Mouse (Mus musculus): Measurements from ENCODE around the gene Ddi2. TPM values are rescaled to one million over a fixed set of nuclear protein-coding genes. Genes with fewer than 3 reads are reported as not detected.
A peak's percentile ranks its signal among the peaks of the same experiment; 100 is the strongest.
"Not testable (repeated sequence)": the region's sequence is repeated elsewhere in the genome, so short reads cannot be mapped to it uniquely, and the experiment has no call there.

Ddi2 gene
- polyA plus RNA-seq (2014; fragmentation: Nextera tagmentation; extraction: Ambion mirVana), result 22.4 and 25.9 TPM in 2 replicates

DNA sequence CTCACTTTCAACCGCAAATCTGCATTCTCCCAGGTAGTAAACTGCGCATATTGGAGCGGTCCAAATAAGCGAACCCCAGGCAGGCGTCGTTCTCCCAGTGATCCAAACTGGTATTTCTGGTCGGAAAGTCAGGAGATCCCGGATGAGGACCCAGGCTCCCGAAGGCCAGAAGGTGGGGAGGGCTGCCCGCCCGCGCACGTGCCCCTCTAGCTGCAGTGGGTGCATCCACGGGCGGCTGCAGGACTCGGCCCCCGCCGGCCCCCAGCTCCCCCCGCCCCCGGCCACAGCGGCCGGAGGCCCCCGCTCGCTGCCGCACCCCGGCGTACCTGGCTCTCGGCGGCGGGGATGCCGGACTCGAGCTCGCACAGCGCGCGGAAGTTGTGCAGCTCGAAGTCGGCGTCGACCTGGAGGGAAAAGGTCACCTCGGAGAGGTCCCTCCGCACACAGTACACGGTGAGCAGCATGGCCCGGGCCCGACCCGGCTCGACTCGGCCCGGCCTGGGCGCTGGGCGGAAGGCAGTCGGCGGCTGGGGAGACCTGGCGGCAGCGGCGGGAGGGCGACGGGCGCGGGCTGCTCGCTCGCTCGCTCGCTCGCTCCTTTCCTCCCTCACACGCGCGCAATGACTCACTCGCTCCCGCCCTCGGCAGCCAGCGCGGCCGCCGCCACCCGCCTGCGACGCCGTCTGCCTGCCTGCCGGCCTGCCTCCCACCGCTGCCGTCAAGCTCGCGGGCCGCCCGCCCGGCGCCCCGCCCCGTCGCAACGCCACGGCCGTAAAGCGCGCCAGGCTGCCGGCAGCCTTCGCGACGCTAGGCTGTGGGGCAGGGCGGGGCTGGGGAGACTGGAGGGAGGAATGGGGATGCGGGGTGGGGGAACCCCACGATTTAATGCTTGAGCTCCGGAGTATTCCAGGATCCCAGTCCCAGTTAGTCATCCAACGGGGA lies at the start of gene Ddi2:
Gene Ddi2 (minus strand): TSS at position 689 of the 942 bp plus-strand sequence.
- Histone ChIP-seq H3K4me1 (ENCODE audit: control insufficient read depth, insufficient read depth, low read length) (peaks cover 8% of the 10 kb centered on the region; the same call in 1 of the 2 replicates), H3K36me3 (ENCODE audit: control insufficient read depth, insufficient read depth, low read length) (no peaks in the 10 kb centered on the region; the same call in 1 of the 2 replicates), H3K4me3 (ENCODE audit: low read depth, low read length) (peak within 1 kb of the TSS; percentile 99), H3K27me3 (ENCODE audit: control insufficient read depth, insufficient read depth, low read length) (no peaks in the 10 kb centered on the region), H3K9me3 (ENCODE audit: control insufficient read depth, low read length) (no peaks in the 10 kb centered on the region), H3K4me2 (ENCODE audit: low read depth, severe bottlenecking) (peak within 1 kb of the TSS; percentile 84), H3K9ac (ENCODE audit: low read length) (peak within 1 kb of the TSS; percentile 96), H3K27ac (replicated peaks; ENCODE audit: low read depth, low read length) (peak within 1 kb of the TSS; percentile 79)
- DNase-seq (ENCODE audit: low spot score), result peak; percentile 89
- WGBS, result under 1% methylated on average over 93 of the region's 105 CpGs
- ATAC-seq (ENCODE audit: insufficient number of reproducible peaks, low FRiP score, low TSS enrichment, low read depth), result peak; percentile 82

- not testable (repeated sequence) for H3K4me2 ChIP-seq (ENCODE audit: low read depth, severe bottlenecking); H3K9me3 ChIP-seq (ENCODE audit: control insufficient read depth, low read length); H3K9ac ChIP-seq (ENCODE audit: low read length); H3K4me3 ChIP-seq (ENCODE audit: low read depth, low read length); ATAC-seq (ENCODE audit: insufficient number of reproducible peaks, low FRiP score, low TSS enrichment, low read depth); H3K27ac ChIP-seq (replicated peaks; ENCODE audit: low read depth, low read length); DNase-seq (ENCODE audit: low spot score); H3K4me1 ChIP-seq (ENCODE audit: control insufficient read depth, insufficient read depth, low read length); H3K27me3 ChIP-seq (ENCODE audit: control insufficient read depth, insufficient read depth, low read length)
- WGBS, result 82% methylated on average over 4 of the region's 4 CpGs
- peaks cover 36% of the 10 kb centered on the region; the same call in 1 of the 2 replicates for H3K36me3 ChIP-seq (ENCODE audit: control insufficient read depth, insufficient read depth, low read length)
These were observed 49.8 kb upstream of the Ddi2 start for GRCm38 (mm10) chr4:141773019-141773418.

DNA sequence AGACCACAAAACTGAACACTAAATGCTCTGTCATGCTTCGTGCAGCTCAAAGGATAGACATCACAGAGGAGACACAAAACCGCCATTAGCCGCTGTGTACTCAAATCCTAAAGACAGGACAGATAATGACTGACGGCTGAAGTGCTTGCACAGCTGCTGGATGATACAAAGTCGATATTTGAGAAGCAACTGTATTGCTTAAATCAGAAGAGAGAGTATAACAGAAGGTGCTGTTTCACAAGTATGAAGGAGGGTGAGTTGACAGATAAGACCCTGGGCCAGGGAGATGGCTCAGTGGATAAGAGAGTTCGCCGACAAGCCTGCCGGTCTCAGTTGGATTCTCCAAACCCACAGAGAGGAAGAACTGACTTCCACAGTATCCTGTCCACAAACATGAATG lies 48.6 kb upstream of the Ddi2 start:
- no peak for DNase-seq (ENCODE audit: low spot score)
- WGBS, result 94% methylated on average over 8 of the region's 8 CpGs
- no peak for ATAC-seq (ENCODE audit: insufficient number of reproducible peaks, low FRiP score, low TSS enrichment, low read depth)
- Histone ChIP-seq H3K36me3 (ENCODE audit: control insufficient read depth, insufficient read depth, low read length) (peaks cover 35% of the 10 kb centered on the region; the same call in 1 of the 2 replicates), H3K4me1 (ENCODE audit: control insufficient read depth, insufficient read depth, low read length) (no peaks in the 10 kb centered on the region), H3K9me3 (ENCODE audit: control insufficient read depth, low read length) (no peaks in the 10 kb centered on the region), H3K27ac (replicated peaks; ENCODE audit: low read depth, low read length) (no peak overlapping the region), H3K4me3 (ENCODE audit: low read depth, low read length) (no peak overlapping the region), H3K4me2 (ENCODE audit: low read depth, severe bottlenecking) (no peak overlapping the region), H3K9ac (ENCODE audit: low read length) (no peak overlapping the region), H3K27me3 (ENCODE audit: control insufficient read depth, insufficient read depth, low read length) (no peaks in the 10 kb centered on the region)

GRCm38 (mm10) chr4:141769501-141770160 lies 46.4 kb upstream of the Ddi2 start:
- H3K4me3 ChIP-seq (ENCODE audit: low read depth, low read length), result no peak overlapping the region
- 93% methylated on average over 8 of the region's 8 CpGs for WGBS

DNA sequence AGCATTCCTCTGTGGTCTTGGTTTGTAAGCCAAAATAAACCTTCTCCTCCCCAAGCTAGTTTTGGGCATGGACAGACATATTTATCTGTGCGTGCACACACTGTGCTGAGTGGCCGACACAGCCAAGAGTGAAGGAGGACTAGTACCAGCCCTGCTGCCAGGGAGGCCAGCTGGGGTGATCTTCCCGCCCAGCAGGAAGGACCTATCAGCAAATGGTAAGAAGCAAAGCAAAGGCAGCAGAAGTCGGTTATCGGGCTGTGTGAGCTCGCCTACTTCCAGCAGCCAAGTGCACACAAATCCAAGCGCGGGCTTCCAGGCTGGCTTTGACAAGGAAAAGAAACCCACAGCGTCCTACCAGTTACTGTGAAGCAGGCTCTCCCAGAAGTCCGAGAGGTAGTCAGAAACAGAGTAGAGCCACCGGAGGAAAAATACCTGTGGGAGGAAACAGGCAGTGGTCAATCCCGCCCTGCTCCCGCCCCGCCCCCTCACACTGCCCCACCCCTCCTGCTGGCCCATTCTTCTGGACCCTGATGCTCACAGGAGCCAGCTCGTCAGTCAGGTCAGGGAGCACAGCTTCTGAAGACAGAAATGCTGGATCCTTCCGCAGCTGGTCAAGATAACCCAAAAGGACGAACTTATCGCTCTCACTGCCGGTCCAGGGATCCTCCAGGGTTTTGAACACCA lies 44.3 kb upstream of the Ddi2 start:
- no peak overlapping the region for H3K9ac ChIP-seq (ENCODE audit: low read length)
- DNase-seq (ENCODE audit: low spot score) (no peak), ATAC-seq (ENCODE audit: insufficient number of reproducible peaks, low FRiP score, low TSS enrichment, low read depth) (no peak)
- H3K4me2 ChIP-seq (ENCODE audit: low read depth, severe bottlenecking), result no peak overlapping the region
- H3K36me3 ChIP-seq (ENCODE audit: control insufficient read depth, insufficient read depth, low read length), result peaks cover 26% of the 10 kb centered on the region
- no peaks in the 10 kb centered on the region for H3K4me1 ChIP-seq (ENCODE audit: control insufficient read depth, insufficient read depth, low read length)
- H3K27ac ChIP-seq (replicated peaks; ENCODE audit: low read depth, low read length), result no peak overlapping the region
- no peaks in the 10 kb centered on the region for H3K9me3 ChIP-seq (ENCODE audit: control insufficient read depth, low read length)
- H3K27me3 ChIP-seq (ENCODE audit: control insufficient read depth, insufficient read depth, low read length), result no peaks in the 10 kb centered on the region
- 81% methylated on average over 19 of the region's 19 CpGs for WGBS
- no peak overlapping the region for H3K4me3 ChIP-seq (ENCODE audit: low read depth, low read length)

More at GRCm38 (mm10) chr4:141769501-141770160, 46.4 kb upstream of the Ddi2 start:
- Histone ChIP-seq H3K36me3 (ENCODE audit: control insufficient read depth, insufficient read depth, low read length) (peaks cover 30% of the 10 kb centered on the region; the same call in 1 of the 2 replicates), H3K27me3 (ENCODE audit: control insufficient read depth, insufficient read depth, low read length) (no peaks in the 10 kb centered on the region), H3K9me3 (ENCODE audit: control insufficient read depth, low read length) (no peaks in the 10 kb centered on the region), H3K4me1 (ENCODE audit: control insufficient read depth, insufficient read depth, low read length) (no peaks in the 10 kb centered on the region), H3K4me2 (ENCODE audit: low read depth, severe bottlenecking) (no peak overlapping the region), H3K27ac (replicated peaks; ENCODE audit: low read depth, low read length) (no peak overlapping the region), H3K9ac (ENCODE audit: low read length) (no peak overlapping the region)
- ATAC-seq (ENCODE audit: insufficient number of reproducible peaks, low FRiP score, low TSS enrichment, low read depth), result no peak
- no peak for DNase-seq (ENCODE audit: low spot score)

- no peak for DNase-seq (ENCODE audit: low spot score)
- no peaks in the 10 kb centered on the region for H3K4me1 ChIP-seq (ENCODE audit: control insufficient read depth, insufficient read depth, low read length)
- H3K9me3 ChIP-seq (ENCODE audit: control insufficient read depth, low read length), result no peaks in the 10 kb centered on the region
- peaks cover 26% of the 10 kb centered on the region for H3K36me3 ChIP-seq (ENCODE audit: control insufficient read depth, insufficient read depth, low read length)
- H3K27me3 ChIP-seq (ENCODE audit: control insufficient read depth, insufficient read depth, low read length), result no peaks in the 10 kb centered on the region
- no peak for ATAC-seq (ENCODE audit: insufficient number of reproducible peaks, low FRiP score, low TSS enrichment, low read depth)
- no peak overlapping the region for H3K27ac ChIP-seq (replicated peaks; ENCODE audit: low read depth, low read length)
- no peak overlapping the region for H3K9ac ChIP-seq (ENCODE audit: low read length)
- H3K4me2 ChIP-seq (ENCODE audit: low read depth, severe bottlenecking), result no peak overlapping the region; the same call in 1 of the 2 replicates
- 87% methylated on average over 19 of the region's 19 CpGs for WGBS
- no peak overlapping the region for H3K4me3 ChIP-seq (ENCODE audit: low read depth, low read length)
These were observed 43.6 kb upstream of the Ddi2 start for GRCm38 (mm10) chr4:141766668-141767352.

GRCm38 (mm10) chr4:141766316-141766667 lies 43.1 kb upstream of the Ddi2 start:
- Histone ChIP-seq H3K9me3 (ENCODE audit: control insufficient read depth, low read length) (no peaks in the 10 kb centered on the region), H3K4me2 (ENCODE audit: low read depth, severe bottlenecking) (no peak overlapping the region), H3K4me1 (ENCODE audit: control insufficient read depth, insufficient read depth, low read length) (no peaks in the 10 kb centered on the region), H3K36me3 (ENCODE audit: control insufficient read depth, insufficient read depth, low read length) (peaks cover 27% of the 10 kb centered on the region), H3K9ac (ENCODE audit: low read length) (no peak overlapping the region), H3K27me3 (ENCODE audit: control insufficient read depth, insufficient read depth, low read length) (no peaks in the 10 kb centered on the region), H3K4me3 (ENCODE audit: low read depth, low read length) (no peak overlapping the region), H3K27ac (replicated peaks; ENCODE audit: low read depth, low read length) (no peak overlapping the region)
- ATAC-seq (ENCODE audit: insufficient number of reproducible peaks, low FRiP score, low TSS enrichment, low read depth), result no peak
- 91% methylated on average over 8 of the region's 8 CpGs for WGBS
- DNase-seq (ENCODE audit: low spot score), result no peak

All from limb, embryonic 11.5 days (tissue).